Mouse (Mus musculus): ENCODE measurements around the gene 6030408B16Rik. TPM values are rescaled to one million over a fixed set of nuclear protein-coding genes. Genes with fewer than 3 reads are reported as not detected.

The 6030408B16Rik gene
- polyA plus RNA-seq, 1 experiment from 2014 or later, result 1.3 TPM

- WGBS, result 90% methylated on average over 29 of the region's 29 CpGs
- H3K27me3 ChIP-seq, result no peaks in the 10 kb centered on the region
- peaks cover 48% of the 10 kb centered on the region for H3K36me3 ChIP-seq
These were observed 22.8 kb upstream of the 6030408B16Rik start for GRCm38 (mm10) chr15:101270101-101270820.

GRCm38 (mm10) chr15:101271107-101271506 is 21.9 kb upstream of the 6030408B16Rik start:
- peaks cover 27% of the 10 kb centered on the region for H3K4me1 ChIP-seq
- no peaks in the 10 kb centered on the region for H3K9me3 ChIP-seq (replicated peaks)
- peaks cover 48% of the 10 kb centered on the region for H3K36me3 ChIP-seq
- no peak overlapping the region for H3K4me2 ChIP-seq (replicated peaks)
- H3K27ac ChIP-seq (replicated peaks), result no peak overlapping the region
- 58% methylated on average over 3 of the region's 3 CpGs for WGBS
- H3K27me3 ChIP-seq, result no peaks in the 10 kb centered on the region
- no peak overlapping the region for H3K4me3 ChIP-seq (replicated peaks)
- no peak for ATAC-seq (ENCODE audit: insufficient number of reproducible peaks, low FRiP score, low TSS enrichment, low read depth)
- no peak overlapping the region for H3K9ac ChIP-seq

More at GRCm38 (mm10) chr15:101270101-101270820, 22.8 kb upstream of the 6030408B16Rik start:
- no peak overlapping the region for H3K4me2 ChIP-seq (replicated peaks)
- H3K9me3 ChIP-seq (replicated peaks), result no peaks in the 10 kb centered on the region
- H3K27ac ChIP-seq (replicated peaks), result no peak overlapping the region
- no peak for ATAC-seq (ENCODE audit: insufficient number of reproducible peaks, low FRiP score, low TSS enrichment, low read depth)
- no peak overlapping the region for H3K4me3 ChIP-seq (replicated peaks)
- no peak overlapping the region for H3K9ac ChIP-seq
- peaks cover 36% of the 10 kb centered on the region for H3K4me1 ChIP-seq

- Histone ChIP-seq H3K4me2 (replicated peaks) (no peak overlapping the region), H3K9me3 (replicated peaks) (no peaks in the 10 kb centered on the region), H3K4me1 (peaks cover 27% of the 10 kb centered on the region), H3K36me3 (peaks cover 48% of the 10 kb centered on the region), H3K27ac (replicated peaks) (no peak overlapping the region), H3K27me3 (no peaks in the 10 kb centered on the region), H3K9ac (no peak overlapping the region), H3K4me3 (replicated peaks) (no peak overlapping the region)
- ATAC-seq (ENCODE audit: insufficient number of reproducible peaks, low FRiP score, low TSS enrichment, low read depth), result no peak
- 81% methylated on average over 15 of the region's 15 CpGs for WGBS
These were observed 21.5 kb upstream of the 6030408B16Rik start for GRCm38 (mm10) chr15:101271513-101271912.

GRCm38 (mm10) chr15:101274380-101274779 is 18.6 kb upstream of the 6030408B16Rik start:
- peaks cover 27% of the 10 kb centered on the region for H3K4me1 ChIP-seq
- H3K27ac ChIP-seq (replicated peaks), result no peak overlapping the region
- ATAC-seq (ENCODE audit: insufficient number of reproducible peaks, low FRiP score, low TSS enrichment, low read depth), result no peak
- H3K9me3 ChIP-seq (replicated peaks), result no peaks in the 10 kb centered on the region
- peaks cover 48% of the 10 kb centered on the region for H3K36me3 ChIP-seq
- no peaks in the 10 kb centered on the region for H3K27me3 ChIP-seq
- WGBS, result 69% methylated on average over 6 of the region's 6 CpGs
- no peak overlapping the region for H3K9ac ChIP-seq
- H3K4me2 ChIP-seq (replicated peaks), result no peak overlapping the region
- H3K4me3 ChIP-seq (replicated peaks), result no peak overlapping the region

GRCm38 (mm10) chr15:101277351-101277899 is 15.6 kb upstream of the 6030408B16Rik start:
- no peak for ATAC-seq (ENCODE audit: insufficient number of reproducible peaks, low FRiP score, low TSS enrichment, low read depth)
- no peak overlapping the region for H3K27ac ChIP-seq (replicated peaks)
- no peaks in the 10 kb centered on the region for H3K9me3 ChIP-seq (replicated peaks)
- H3K4me3 ChIP-seq (replicated peaks), result no peak overlapping the region
- H3K9ac ChIP-seq, result no peak overlapping the region
- no peaks in the 10 kb centered on the region for H3K27me3 ChIP-seq
- 35% methylated on average over 11 of the region's 11 CpGs for WGBS
- peaks cover 32% of the 10 kb centered on the region for H3K4me1 ChIP-seq
- H3K4me2 ChIP-seq (replicated peaks), result no peak overlapping the region
- H3K36me3 ChIP-seq, result peaks cover 24% of the 10 kb centered on the region

GRCm38 (mm10) chr15:101278589-101278988 is 14.4 kb upstream of the 6030408B16Rik start:
- peaks cover 32% of the 10 kb centered on the region for H3K4me1 ChIP-seq
- no peaks in the 10 kb centered on the region for H3K27me3 ChIP-seq
- H3K4me3 ChIP-seq (replicated peaks), result no peak overlapping the region
- 36% methylated on average over 5 of the region's 5 CpGs for WGBS
- H3K27ac ChIP-seq (replicated peaks), result peak overlapping the region; percentile 61
- ATAC-seq (ENCODE audit: insufficient number of reproducible peaks, low FRiP score, low TSS enrichment, low read depth), result no peak
- H3K9ac ChIP-seq, result no peak overlapping the region
- H3K9me3 ChIP-seq (replicated peaks), result no peaks in the 10 kb centered on the region
- H3K36me3 ChIP-seq, result peaks cover 12% of the 10 kb centered on the region
- H3K4me2 ChIP-seq (replicated peaks), result no peak overlapping the region

- WGBS, result 61% methylated on average over 12 of the region's 12 CpGs
- no peaks in the 10 kb centered on the region for H3K27me3 ChIP-seq
- no peaks in the 10 kb centered on the region for H3K9me3 ChIP-seq (replicated peaks)
- H3K4me1 ChIP-seq, result peaks cover 32% of the 10 kb centered on the region
- H3K36me3 ChIP-seq, result 0 out of 2 replicates have a peak, but pooled peaks cover 3% of the 10 kb centered on the region
- H3K27ac ChIP-seq (replicated peaks), result no peak overlapping the region
- H3K9ac ChIP-seq, result no peak overlapping the region
- no peak for ATAC-seq (ENCODE audit: insufficient number of reproducible peaks, low FRiP score, low TSS enrichment, low read depth)
- H3K4me2 ChIP-seq (replicated peaks), result no peak overlapping the region
- H3K4me3 ChIP-seq (replicated peaks), result no peak overlapping the region
These were observed 13.5 kb upstream of the 6030408B16Rik start for GRCm38 (mm10) chr15:101279430-101279999.

- WGBS, result 74% methylated on average over 5 of the region's 5 CpGs
- no peak for ATAC-seq (ENCODE audit: insufficient number of reproducible peaks, low FRiP score, low TSS enrichment, low read depth)
- Histone ChIP-seq H3K27ac (replicated peaks) (no peak overlapping the region), H3K9ac (no peak overlapping the region), H3K9me3 (replicated peaks) (no peaks in the 10 kb centered on the region), H3K4me3 (replicated peaks) (no peak overlapping the region), H3K27me3 (no peaks in the 10 kb centered on the region), H3K4me2 (replicated peaks) (no peak overlapping the region), H3K36me3 (peaks cover 13% of the 10 kb centered on the region), H3K4me1 (peaks cover 39% of the 10 kb centered on the region)
These were observed 10.5 kb upstream of the 6030408B16Rik start for GRCm38 (mm10) chr15:101282471-101282870.

- Histone ChIP-seq H3K36me3 (peaks cover 21% of the 10 kb centered on the region), H3K4me3 (replicated peaks) (peak overlapping the region; percentile 85), H3K27ac (replicated peaks) (peak overlapping the region; percentile 48), H3K4me1 (peaks cover 31% of the 10 kb centered on the region), H3K4me2 (replicated peaks) (peak overlapping the region; percentile 89), H3K9ac (peak overlapping the region; percentile 36; the same call in 1 of the 2 replicates), H3K9me3 (replicated peaks) (no peaks in the 10 kb centered on the region), H3K27me3 (no peaks in the 10 kb centered on the region)
- peak; percentile 49; the same call in 1 of the 2 replicates for ATAC-seq (ENCODE audit: insufficient number of reproducible peaks, low FRiP score, low TSS enrichment, low read depth)
- WGBS, result 1% methylated on average over 26 of the region's 26 CpGs
These were observed 9.7 kb upstream of the 6030408B16Rik start for GRCm38 (mm10) chr15:101283183-101283910.

- WGBS, result under 1% methylated on average over 61 of the region's 61 CpGs
- H3K27me3 ChIP-seq, result no peaks in the 10 kb centered on the region
- peak; percentile 88 for ATAC-seq (ENCODE audit: insufficient number of reproducible peaks, low FRiP score, low TSS enrichment, low read depth)
- H3K36me3 ChIP-seq, result peaks cover 29% of the 10 kb centered on the region
- H3K4me1 ChIP-seq, result peaks cover 23% of the 10 kb centered on the region
- no peaks in the 10 kb centered on the region for H3K9me3 ChIP-seq (replicated peaks)
- H3K4me3 ChIP-seq (replicated peaks), result peak within 1 kb of the TSS; percentile 85
- H3K4me2 ChIP-seq (replicated peaks), result peak within 1 kb of the TSS; percentile 89
- H3K9ac ChIP-seq, result peak within 1 kb of the TSS; percentile 86
- peak within 1 kb of the TSS; percentile 82 for H3K27ac ChIP-seq (replicated peaks)
These were observed 8.9 kb upstream of the 6030408B16Rik start, which contains the start of gene Atg101 for GRCm38 (mm10) chr15:101283911-101284750. Gene Atg101 (plus strand): TSS chr15:101284272.

All from embryonic facial prominence, embryonic 15.5 days (tissue).